Mouse (Mus musculus): Measurements from ENCODE around the gene Rnf115. TPM values are rescaled to one million over a fixed set of nuclear protein-coding genes. Genes with fewer than 3 reads are reported as not detected.

The Rnf115 gene
- polyA plus RNA-seq, 1 experiment: 57.0 TPM

- TF ChIP-seq CTCF (IDR thresholded peaks at IDR 0.05; ENCODE audit: borderline replicate concordance, insufficient read depth, low read depth, low read length) (no peak), POLR2A (IDR thresholded peaks at IDR 0.05; ENCODE audit: borderline replicate concordance, insufficient read depth, low read length) (no peak)
- Histone ChIP-seq H3K27me3 (ENCODE audit: control insufficient read depth, insufficient read depth, low read length) (no peaks in the 10 kb centered on the region), H3K4me1 (ENCODE audit: control insufficient read depth, insufficient read depth, low read length) (no peaks in the 10 kb centered on the region), H3K4me3 (replicated peaks; ENCODE audit: insufficient read depth, low read depth, low read length) (no peak overlapping the region), H3K27ac (ENCODE audit: insufficient read depth, low read length) (no peak overlapping the region)
- DNase-seq: no peak
- WGBS: 86% methylated on average over 11 of the region's 11 CpGs
Measured at GRCm38 (mm10) chr3:96800254-96800653, 72.8 kb downstream of the Rnf115 start.

- no peaks in the 10 kb centered on the region for H3K4me1 ChIP-seq (ENCODE audit: control insufficient read depth, insufficient read depth, low read length)
- TF ChIP-seq POLR2A (IDR thresholded peaks at IDR 0.05; ENCODE audit: borderline replicate concordance, insufficient read depth, low read length) (no peak), CTCF (IDR thresholded peaks at IDR 0.05; ENCODE audit: borderline replicate concordance, insufficient read depth, low read depth, low read length) (no peak)
- H3K27ac ChIP-seq (ENCODE audit: insufficient read depth, low read length): no peak overlapping the region
- 90% methylated on average over 1 of the region's 1 CpGs for WGBS
- no peaks in the 10 kb centered on the region for H3K27me3 ChIP-seq (ENCODE audit: control insufficient read depth, insufficient read depth, low read length)
- no peak for DNase-seq
- no peak overlapping the region for H3K4me3 ChIP-seq (replicated peaks; ENCODE audit: insufficient read depth, low read depth, low read length)
Measured at GRCm38 (mm10) chr3:96802214-96802613, 74.8 kb downstream of the Rnf115 start.

- H3K27me3 ChIP-seq (ENCODE audit: control insufficient read depth, insufficient read depth, low read length): no peaks in the 10 kb centered on the region
- H3K4me1 ChIP-seq (ENCODE audit: control insufficient read depth, insufficient read depth, low read length): no peaks in the 10 kb centered on the region
- 70% methylated on average over 3 of the region's 3 CpGs for WGBS
- no peak overlapping the region for H3K27ac ChIP-seq (ENCODE audit: insufficient read depth, low read length)
- no peak overlapping the region for H3K4me3 ChIP-seq (replicated peaks; ENCODE audit: insufficient read depth, low read depth, low read length)
- DNase-seq: no peak
- TF ChIP-seq CTCF (IDR thresholded peaks at IDR 0.05; ENCODE audit: borderline replicate concordance, insufficient read depth, low read depth, low read length): no peak
- no peak for TF ChIP-seq POLR2A (IDR thresholded peaks at IDR 0.05; ENCODE audit: borderline replicate concordance, insufficient read depth, low read length)
Measured at GRCm38 (mm10) chr3:96808136-96808535, 80.7 kb downstream of the Rnf115 start.

- WGBS: 12% methylated on average over 3 of the region's 3 CpGs
- no peak for DNase-seq
- Histone ChIP-seq H3K27me3 (ENCODE audit: control insufficient read depth, insufficient read depth, low read length) (no peaks in the 10 kb centered on the region), H3K4me3 (replicated peaks; ENCODE audit: insufficient read depth, low read depth, low read length) (no peak overlapping the region), H3K27ac (ENCODE audit: insufficient read depth, low read length) (no peak overlapping the region), H3K4me1 (ENCODE audit: control insufficient read depth, insufficient read depth, low read length) (no peaks in the 10 kb centered on the region)
- TF ChIP-seq CTCF (IDR thresholded peaks at IDR 0.05; ENCODE audit: borderline replicate concordance, insufficient read depth, low read depth, low read length) (no peak), POLR2A (IDR thresholded peaks at IDR 0.05; ENCODE audit: borderline replicate concordance, insufficient read depth, low read length) (no peak)
Measured at GRCm38 (mm10) chr3:96808651-96809050, 81.2 kb downstream of the Rnf115 start.

GRCm38 (mm10) chr3:96811232-96811631 lies 83.8 kb downstream of the Rnf115 start:
- 93% methylated on average over 3 of the region's 3 CpGs for WGBS
- TF ChIP-seq CTCF (IDR thresholded peaks at IDR 0.05; ENCODE audit: borderline replicate concordance, insufficient read depth, low read depth, low read length): no peak
- no peak for TF ChIP-seq POLR2A (IDR thresholded peaks at IDR 0.05; ENCODE audit: borderline replicate concordance, insufficient read depth, low read length)
- H3K27me3 ChIP-seq (ENCODE audit: control insufficient read depth, insufficient read depth, low read length): no peaks in the 10 kb centered on the region
- no peaks in the 10 kb centered on the region for H3K4me1 ChIP-seq (ENCODE audit: control insufficient read depth, insufficient read depth, low read length)
- no peak overlapping the region for H3K4me3 ChIP-seq (replicated peaks; ENCODE audit: insufficient read depth, low read depth, low read length)
- no peak for DNase-seq
- no peak overlapping the region for H3K27ac ChIP-seq (ENCODE audit: insufficient read depth, low read length)

- no peaks in the 10 kb centered on the region for H3K27me3 ChIP-seq (ENCODE audit: control insufficient read depth, insufficient read depth, low read length)
- WGBS: 42% methylated on average over 20 of the region's 20 CpGs
- no peak overlapping the region for H3K27ac ChIP-seq (ENCODE audit: insufficient read depth, low read length)
- no peaks in the 10 kb centered on the region for H3K4me1 ChIP-seq (ENCODE audit: control insufficient read depth, insufficient read depth, low read length)
- H3K4me3 ChIP-seq (replicated peaks; ENCODE audit: insufficient read depth, low read depth, low read length): peak overlapping the region; percentile 43
- TF ChIP-seq CTCF (IDR thresholded peaks at IDR 0.05; ENCODE audit: borderline replicate concordance, insufficient read depth, low read depth, low read length): peak; percentile 47; the same call in 1 of the 2 replicates
- TF ChIP-seq POLR2A (IDR thresholded peaks at IDR 0.05; ENCODE audit: borderline replicate concordance, insufficient read depth, low read length): no peak
- DNase-seq: peak; percentile 66 to 77
Measured at GRCm38 (mm10) chr3:96812395-96813091, 85.1 kb downstream of the Rnf115 start.

- no peak for TF ChIP-seq POLR2A (IDR thresholded peaks at IDR 0.05; ENCODE audit: borderline replicate concordance, insufficient read depth, low read length)
- TF ChIP-seq CTCF (IDR thresholded peaks at IDR 0.05; ENCODE audit: borderline replicate concordance, insufficient read depth, low read depth, low read length): peak; percentile 19; the same call in 1 of the 2 replicates
- H3K4me3 ChIP-seq (replicated peaks; ENCODE audit: insufficient read depth, low read depth, low read length): no peak overlapping the region
- no peaks in the 10 kb centered on the region for H3K4me1 ChIP-seq (ENCODE audit: control insufficient read depth, insufficient read depth, low read length)
- 12% methylated on average over 9 of the region's 9 CpGs for WGBS
- DNase-seq: peak in 1 of 2 experiments; percentile 20
- H3K27ac ChIP-seq (ENCODE audit: insufficient read depth, low read length): no peak overlapping the region
- no peaks in the 10 kb centered on the region for H3K27me3 ChIP-seq (ENCODE audit: control insufficient read depth, insufficient read depth, low read length)
Measured at GRCm38 (mm10) chr3:96813106-96813505, 85.6 kb downstream of the Rnf115 start.

- Histone ChIP-seq H3K27me3 (ENCODE audit: control insufficient read depth, insufficient read depth, low read length) (no peaks in the 10 kb centered on the region), H3K27ac (ENCODE audit: insufficient read depth, low read length) (no peak overlapping the region), H3K4me1 (ENCODE audit: control insufficient read depth, insufficient read depth, low read length) (no peaks in the 10 kb centered on the region), H3K4me3 (replicated peaks; ENCODE audit: insufficient read depth, low read depth, low read length) (no peak overlapping the region)
- DNase-seq: no peak
- TF ChIP-seq CTCF (IDR thresholded peaks at IDR 0.05; ENCODE audit: borderline replicate concordance, insufficient read depth, low read depth, low read length) (no peak), POLR2A (IDR thresholded peaks at IDR 0.05; ENCODE audit: borderline replicate concordance, insufficient read depth, low read length) (no peak)
- 54% methylated on average over 7 of the region's 7 CpGs for WGBS
Measured at GRCm38 (mm10) chr3:96813591-96814244, 86.3 kb downstream of the Rnf115 start.
